Mouse (Mus musculus) liver, embryonic 14 days (tissue): ENCODE results near the gene Fah. TPM values are rescaled to one million over a fixed set of nuclear protein-coding genes. Genes with fewer than 3 reads are reported as not detected.

ENCODE experiments used
- polyA plus RNA-seq: library from polyadenylated mRNA; depleted of rRNA; stranded (reverse); fragments of >200 nt; gene quantifications from 2 replicates; pipeline ENCODE4 v1.2.3, GENCODE M21; 2012; rRNA removed

Gene Fah
- polyA plus RNA-seq: 21.4 and 25.6 TPM in 2 replicates

GRCm38 (mm10) chr7:84606293-84606749, at the start of gene Fah:
Fah (minus strand) TSS chr7:84606722.

Other genes with a start within 250 kb of the Fah start
- gene Arnt2, start 196.5 kb downstream of the Fah start, polyA plus RNA-seq: 0.13 and 0.18 TPM in 2 replicates
- gene Gm2115, start 77.8 kb downstream of the Fah start, polyA plus RNA-seq: 0.01 TPM in 1 of 2 replicates, not detected in the other
- gene Zfand6, start 83.2 kb upstream of the Fah start, polyA plus RNA-seq: 65.0 and 75.7 TPM in 2 replicates
- gene Olfr291, start 246.8 kb upstream of the Fah start, polyA plus RNA-seq: not detected in 2 replicates